Mouse (Mus musculus) kidney, postnatal 4 days (tissue): ENCODE measurements around the gene Sp4.
A peak's percentile ranks its signal among the peaks of the same experiment; 100 is the strongest.

Experiments used
- DNase-seq, 2 experiments: peaks; one replicate each; pipeline ENCODE4 v3.0.0; 2021; ENCODE audit warnings: mixed read lengths in 2 of 2

The Sp4 gene

GRCm38 (mm10) chr12:118301072-118301865, at the start of gene Sp4:
Sp4 (minus strand) TSS chr12:118301440.
- peak; percentile 92 to 96 for DNase-seq

GRCm38 (mm10) chr12:118339107-118339506, 37.9 kb upstream of the Sp4 start:
- no peak for DNase-seq

GRCm38 (mm10) chr12:118338243-118338642, 37.0 kb upstream of the Sp4 start:
- DNase-seq, result no peak

GRCm38 (mm10) chr12:118337291-118337690, 36.1 kb upstream of the Sp4 start:
- no peak for DNase-seq

GRCm38 (mm10) chr12:118328739-118329249, 27.6 kb upstream of the Sp4 start:
- no peak for DNase-seq

DNA sequence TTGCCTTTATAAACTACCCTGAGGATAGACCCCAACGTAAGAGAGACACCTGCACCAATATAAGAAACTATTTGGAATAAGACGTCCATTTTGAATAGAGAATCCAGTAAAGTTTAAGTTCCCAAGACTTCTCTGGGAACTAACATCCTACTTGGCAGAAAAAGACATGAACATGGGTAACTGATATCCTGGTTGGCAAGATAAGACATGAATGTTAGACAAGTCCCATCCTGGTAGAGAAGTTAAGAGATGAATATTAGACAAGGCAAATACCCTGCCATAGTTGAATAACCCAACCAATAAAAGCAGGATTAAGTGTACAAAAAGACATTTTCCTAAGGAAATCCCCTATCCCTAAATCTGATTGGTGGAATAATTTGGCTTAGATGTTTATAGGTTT, 26.3 kb upstream of the Sp4 start:
- DNase-seq, result no peak

- DNase-seq, result no peak
Observed at GRCm38 (mm10) chr12:118326161-118326560, 24.9 kb upstream of the Sp4 start.

- DNase-seq, result no peak
Observed at GRCm38 (mm10) chr12:118320076-118320475, 18.8 kb upstream of the Sp4 start.

DNA sequence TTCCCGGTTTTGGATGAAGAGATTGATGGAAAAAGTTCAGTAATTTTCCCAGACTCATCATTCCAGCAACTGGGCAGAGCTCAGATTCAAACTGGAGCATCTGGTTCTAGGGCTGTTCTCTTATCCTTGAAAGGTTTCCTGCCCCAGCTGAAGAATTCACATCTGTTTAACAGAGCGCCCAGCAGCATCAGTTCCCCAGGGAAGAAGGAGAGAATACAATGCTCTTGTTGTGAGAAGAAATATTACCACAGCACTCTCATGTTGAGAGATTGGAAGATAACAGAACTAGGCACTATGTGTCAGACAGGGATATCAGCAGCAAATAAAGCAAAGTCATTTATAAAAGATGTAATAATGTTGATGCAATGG, 13.2 kb upstream of the Sp4 start:
- DNase-seq, result no peak

DNA sequence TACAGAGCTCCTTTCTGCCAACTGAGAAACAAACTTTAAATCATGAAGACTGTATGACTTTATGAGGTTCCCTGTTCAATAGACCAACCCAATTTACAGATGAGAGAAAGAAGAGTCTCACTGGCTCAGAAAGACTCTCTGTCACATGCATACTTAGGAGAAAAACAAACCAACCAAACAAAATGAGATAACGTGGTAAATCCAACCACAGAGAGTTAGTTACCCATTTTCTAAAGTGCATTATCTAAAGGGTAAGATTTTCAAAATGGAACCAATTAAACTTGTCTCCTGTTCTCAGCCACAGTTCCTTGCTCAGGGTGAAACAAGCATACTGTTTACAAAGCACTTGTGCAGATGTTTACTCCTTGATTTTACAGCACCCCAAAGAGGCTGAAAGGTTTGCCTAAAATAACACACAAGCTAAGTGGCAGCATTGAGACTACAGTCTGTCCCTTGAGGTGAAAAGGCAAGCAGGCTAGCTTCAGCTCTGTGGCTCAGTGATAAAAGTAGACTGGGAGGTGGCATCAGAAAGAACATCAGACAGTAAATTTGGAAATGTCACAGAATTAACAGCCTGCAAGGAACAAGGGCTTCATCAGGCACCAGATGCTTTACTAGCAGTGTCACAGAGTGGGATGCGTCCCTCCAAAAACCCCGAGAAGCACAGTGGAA, 12.7 kb upstream of the Sp4 start:
- no peak for DNase-seq

DNA sequence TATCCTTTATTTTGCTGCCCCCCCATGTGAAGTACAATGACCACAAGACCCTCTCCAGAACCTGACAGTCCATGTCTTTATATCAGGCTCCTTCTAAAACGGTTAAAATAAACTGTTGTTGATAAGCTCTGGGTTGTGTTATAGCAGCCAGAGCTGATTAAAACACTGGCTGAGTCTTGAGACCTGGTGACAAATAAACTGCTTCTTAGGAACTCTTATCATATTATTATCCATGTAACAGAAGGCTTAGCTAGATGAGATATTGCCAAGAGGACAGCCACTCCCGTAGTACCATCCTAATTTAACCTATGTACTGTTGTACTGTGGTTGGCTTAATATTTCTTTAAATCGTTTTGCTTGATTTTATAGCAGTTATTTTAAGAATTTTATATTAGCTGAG, 2.3 kb upstream of the Sp4 start:
- no peak for DNase-seq

DNA sequence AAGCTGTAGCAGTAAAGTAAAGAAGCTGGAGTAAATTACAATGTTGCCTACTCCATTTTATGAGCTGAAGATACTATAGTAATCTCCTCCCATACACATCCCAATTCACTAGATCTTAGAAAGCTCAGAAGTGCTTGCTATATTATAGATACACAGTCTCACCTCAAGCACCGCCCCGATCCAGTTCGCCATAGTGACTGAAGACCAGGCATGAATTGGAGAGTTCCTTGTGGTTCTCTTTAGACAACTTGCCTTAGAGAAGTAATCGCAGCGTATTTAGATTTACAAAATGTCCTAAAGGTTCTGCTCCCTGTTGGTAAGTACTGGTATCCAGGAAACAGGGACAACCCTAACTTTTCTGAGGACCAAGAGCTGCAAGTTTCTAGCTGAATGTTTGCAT, 1.8 kb upstream of the Sp4 start:
- DNase-seq, result no peak

DNA sequence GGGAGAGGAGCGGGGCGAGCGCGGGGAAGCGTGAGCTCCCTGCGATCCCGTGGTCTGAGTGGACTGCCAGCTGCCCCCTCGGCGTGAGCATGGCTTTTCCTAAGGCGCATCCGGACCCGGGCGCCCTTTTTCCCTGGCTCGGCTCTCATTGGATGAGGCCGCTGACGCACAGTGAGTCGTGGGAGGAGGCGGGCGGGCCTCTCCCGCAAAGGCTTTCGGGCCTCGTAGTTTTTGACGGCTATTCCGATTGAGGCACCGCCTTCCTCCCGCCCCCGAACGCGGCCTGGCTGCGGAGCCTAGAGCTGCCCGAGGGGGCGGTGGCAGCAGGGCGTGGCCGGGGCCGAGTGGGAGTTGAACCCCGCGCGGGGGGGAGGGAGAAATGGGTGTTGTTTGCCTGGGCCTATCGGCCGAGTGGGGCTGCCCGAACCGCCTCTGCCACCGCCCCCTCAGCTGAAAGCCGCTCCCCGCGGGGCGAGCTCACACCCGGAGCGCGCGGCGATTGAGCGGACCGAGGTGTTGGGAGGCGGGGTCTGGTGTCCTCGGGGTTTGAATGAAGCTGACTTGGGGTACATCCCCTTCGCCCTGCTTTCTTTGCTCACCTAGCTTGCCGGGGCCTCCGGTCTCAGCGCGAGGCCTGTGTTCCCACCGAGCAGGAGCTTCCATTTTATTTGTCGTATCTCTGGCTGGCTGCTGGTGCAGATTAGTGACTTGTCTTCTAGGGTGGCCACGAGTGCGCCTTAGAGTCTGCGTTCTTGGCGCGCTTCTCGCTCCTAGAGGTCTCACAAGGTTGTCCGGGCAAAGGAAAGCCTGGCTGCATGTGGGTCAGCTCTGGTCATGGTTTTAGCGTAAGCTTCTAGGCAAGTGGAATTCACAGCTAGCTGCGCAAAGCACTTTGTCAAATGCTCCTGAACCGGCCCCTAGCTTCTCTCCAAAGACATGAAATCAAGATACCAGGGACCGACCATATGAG, 911 bp upstream of the Sp4 start:
- peak; percentile 99 to 100 for DNase-seq

DNA sequence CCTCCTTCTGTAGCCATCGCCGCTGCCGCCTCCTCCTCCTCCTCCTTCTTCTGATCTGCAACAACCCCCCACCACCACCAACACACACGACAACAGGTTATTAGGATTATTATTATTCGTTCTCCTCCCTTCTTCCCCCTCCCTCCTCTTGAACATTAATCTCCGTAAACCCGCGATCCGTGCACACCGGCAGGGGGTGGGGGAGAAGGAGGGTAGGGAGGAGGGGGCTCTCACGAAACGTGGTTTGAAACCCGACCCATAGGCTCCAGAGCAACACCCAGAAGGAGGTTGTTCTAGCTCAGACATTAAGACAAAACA, 527 bp downstream of the Sp4 start:
- DNase-seq, result no peak

DNA sequence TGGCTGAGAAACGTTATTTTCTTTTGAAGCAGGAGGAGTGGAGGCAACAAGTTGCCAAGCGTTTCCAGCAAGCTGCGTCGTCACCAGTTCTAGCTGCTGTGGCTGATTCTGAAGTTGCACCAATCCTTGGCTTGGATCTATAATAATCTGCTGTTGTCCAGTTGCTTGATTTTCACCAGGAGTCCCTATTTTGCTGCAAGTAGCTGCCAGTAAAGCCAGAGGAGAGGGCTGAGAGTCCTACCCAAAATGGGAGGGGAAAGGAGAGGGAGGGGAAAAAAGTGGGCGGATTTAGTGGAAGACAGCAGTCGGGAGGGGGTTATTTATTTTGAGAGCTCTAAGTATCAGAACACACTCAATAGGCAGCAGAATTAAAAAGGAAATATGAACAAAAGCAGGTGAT, 1.3 kb downstream of the Sp4 start:
- peak; percentile 12 to 19 for DNase-seq

DNA sequence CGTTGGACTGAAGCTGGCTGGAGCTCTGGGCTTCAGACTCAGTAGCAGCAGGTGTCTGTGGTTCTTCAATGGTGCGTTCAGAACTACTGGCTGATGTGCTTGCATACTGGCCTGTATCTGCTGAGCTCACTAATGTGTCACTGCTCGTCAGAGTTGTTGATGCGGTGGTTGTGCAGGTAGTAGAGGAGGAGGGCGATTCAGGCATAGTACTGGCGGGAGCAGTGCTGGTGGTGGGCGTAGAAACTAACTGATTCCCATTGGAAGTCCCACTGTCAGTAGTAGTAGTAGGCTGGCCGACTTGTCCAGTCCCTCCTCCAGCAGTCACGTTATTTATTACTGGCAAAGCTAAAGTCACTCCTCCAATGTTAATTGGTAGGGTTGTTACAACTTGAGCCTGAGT, 2.1 kb downstream of the Sp4 start:
- no peak for DNase-seq

DNA sequence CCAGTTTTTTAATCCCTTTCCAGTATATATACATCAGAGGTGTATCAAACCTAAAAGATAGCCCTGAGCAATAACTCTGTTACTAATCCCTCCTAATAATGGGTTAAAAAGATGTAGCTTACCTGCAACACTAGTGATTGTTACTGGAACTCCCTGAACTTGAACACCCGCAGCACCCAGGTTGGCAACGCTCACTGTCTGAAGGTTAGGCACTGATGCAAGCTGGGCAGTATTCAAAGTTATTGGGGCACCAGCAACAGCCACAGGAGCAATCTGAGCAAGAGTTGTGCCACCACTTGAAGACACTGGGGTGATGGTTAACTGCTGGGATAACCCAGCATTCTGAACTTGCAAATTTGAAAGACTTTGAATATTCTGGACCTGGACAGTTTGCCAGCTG, 2.7 kb downstream of the Sp4 start:
- DNase-seq, result no peak

DNA sequence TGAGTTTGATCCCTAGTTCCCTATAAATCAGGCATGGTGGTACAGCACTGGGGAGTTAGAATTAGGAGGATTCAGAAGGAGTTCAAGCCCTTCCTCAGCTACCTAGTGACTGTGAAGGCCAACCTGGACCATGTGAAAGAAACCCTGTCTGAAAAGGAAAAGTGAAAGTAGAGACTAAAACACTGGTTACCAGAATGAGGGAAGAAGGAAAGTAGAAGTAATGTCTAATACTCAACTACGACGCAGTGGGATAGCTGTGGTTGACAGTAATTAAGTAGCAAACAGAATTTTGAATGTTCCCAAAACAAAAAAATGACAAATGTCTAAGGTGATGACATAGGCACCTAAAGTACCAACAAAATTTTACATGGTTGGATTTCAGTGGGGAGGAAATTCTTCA, 5.0 kb downstream of the Sp4 start:
- DNase-seq, result no peak

DNA sequence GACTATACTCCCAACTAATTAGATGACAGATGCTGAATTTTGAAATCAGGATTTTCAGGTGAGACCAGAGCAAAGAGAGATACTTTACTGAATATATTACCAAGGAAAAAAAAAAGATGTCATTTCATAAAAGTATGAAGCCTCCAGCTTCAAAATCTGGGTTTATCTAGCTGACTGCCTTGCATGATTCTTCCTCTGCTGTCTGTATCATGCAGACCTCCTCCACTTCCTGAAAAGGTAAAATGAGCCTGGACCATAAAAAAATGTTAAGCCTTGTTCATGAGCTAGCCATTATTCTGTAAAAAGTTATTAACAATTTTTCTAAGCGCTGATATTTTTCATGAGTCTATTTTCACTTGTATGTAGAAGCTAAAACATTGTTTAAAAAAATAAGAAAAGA, 5.4 kb downstream of the Sp4 start:
- DNase-seq, result no peak

- DNase-seq, result no peak
Observed at GRCm38 (mm10) chr12:118288947-118289346, 12.3 kb downstream of the Sp4 start.

GRCm38 (mm10) chr12:118285099-118285498, 16.1 kb downstream of the Sp4 start:
- no peak for DNase-seq

DNA sequence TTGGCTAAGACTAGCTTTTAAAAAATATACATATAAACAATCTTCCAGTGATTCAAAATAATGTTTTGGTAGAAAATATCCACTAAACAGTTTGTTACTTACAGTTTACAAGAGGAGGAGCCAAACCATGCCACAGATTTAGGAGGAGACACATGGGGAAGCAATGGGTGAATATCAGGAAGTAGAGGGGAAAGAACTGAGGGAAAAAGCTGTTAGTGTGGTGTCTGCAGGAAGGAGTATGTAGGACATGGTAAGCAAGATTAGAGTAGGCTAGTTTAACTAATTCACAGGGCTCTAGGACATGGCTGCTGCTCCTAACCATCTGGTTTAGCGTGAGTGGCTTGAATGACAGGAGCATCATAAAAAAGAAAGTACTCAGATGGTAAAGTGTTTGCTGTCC, 19.3 kb downstream of the Sp4 start:
- DNase-seq, result no peak

DNA sequence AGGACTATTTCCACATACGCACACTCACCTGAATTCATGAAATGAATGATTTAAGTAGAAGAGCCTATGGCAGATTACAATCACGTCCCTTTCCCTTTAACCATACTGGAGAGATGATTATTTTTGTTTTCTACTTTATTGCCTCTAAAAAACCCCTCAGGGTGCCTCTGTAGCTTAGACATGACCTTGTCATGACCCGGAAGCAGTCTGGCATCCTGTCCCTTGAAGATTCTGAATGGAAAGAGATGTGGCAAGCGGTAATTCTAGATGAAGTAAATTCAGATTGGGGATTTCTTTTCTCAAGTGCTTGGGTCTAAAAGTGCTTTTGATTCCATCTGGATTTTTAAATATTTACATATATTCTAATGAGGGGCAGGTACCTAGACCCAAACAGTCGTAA, 24.9 kb downstream of the Sp4 start:
- no peak for DNase-seq
